Mouse (Mus musculus) kidney, embryonic 14.5 days (tissue): ENCODE measurements around the gene 6330409D20Rik. TPM values are rescaled to one million over a fixed set of nuclear protein-coding genes. Genes with fewer than 3 reads are reported as not detected.

ENCODE experiments used
- ATAC-seq: fragments of 200-750 bp; cut with Nextera tagmentation; 2 replicates; pipeline ENCODE4 v1.8.0; 2017; ENCODE audit warnings: moderate number of reproducible peaks, mild to moderate bottlenecking, moderate TSS enrichment, moderate library complexity; ENCODE audit not compliant: low FRiP score, low TSS enrichment
- H3K27ac ChIP-seq: fragments of 300-500 bp; sonication (generic); 2 replicates; pipeline ENCODE4 v1.5.1; 2014; ENCODE audit warnings: low read depth, mild to moderate bottlenecking, low read length, moderate library complexity, mixed read lengths
- H3K27me3 ChIP-seq: fragments of 300-500 bp; sonication (generic); 2 replicates; pipeline ENCODE4 v1.6.1; 2014; ENCODE audit warnings: mild to moderate bottlenecking, low read length; ENCODE audit not compliant: control insufficient read depth, insufficient read depth
- H3K36me3 ChIP-seq: fragments of 300-500 bp; sonication (generic); 2 replicates; pipeline ENCODE4 v1.6.1; 2014; ENCODE audit warnings: low read length, mixed read lengths; ENCODE audit not compliant: control insufficient read depth, insufficient read depth
- H3K4me1 ChIP-seq: fragments of 300-500 bp; sonication (generic); 2 replicates; pipeline ENCODE4 v1.6.1; 2014; ENCODE audit warnings: low read length, mixed read lengths; ENCODE audit not compliant: control insufficient read depth, insufficient read depth
- H3K4me2 ChIP-seq: fragments of 300-500 bp; sonication (generic); replicated peaks from 2 replicates; pipeline ENCODE4 v1.6.1; 2014; ENCODE audit warnings: low read depth, mild to moderate bottlenecking, low read length
- H3K4me3 ChIP-seq: fragments of 300-500 bp; sonication (generic); 2 replicates; pipeline ENCODE4 v1.5.1; 2014; ENCODE audit warnings: mild to moderate bottlenecking, low read length
- H3K9ac ChIP-seq: fragments of 300-500 bp; sonication (generic); 2 replicates; pipeline ENCODE4 v1.6.1; 2014; ENCODE audit warnings: low read depth, mild to moderate bottlenecking, low read length, moderate library complexity
- H3K9me3 ChIP-seq: fragments of 300-500 bp; sonication (generic); 2 replicates; pipeline ENCODE4 v1.6.1; 2016; ENCODE audit warnings: low read length; ENCODE audit not compliant: control insufficient read depth
- WGBS: fragments of 180-500 bp; shearing (Covaris S2); extraction: QIAGEN DNeasy Blood & Tissue Kit; methylation state at CpG from one replicate; pipeline ENCODE4 v1.1.7; 2014; 5-methylcytosine and 5-hydroxymethylcytosine counted together
- polyA plus RNA-seq: library from polyadenylated mRNA; unstranded; fragments of >200 nt; fragmentation: Nextera tagmentation; extraction: Ambion mirVana; gene quantifications from 2 replicates; pipeline ENCODE4 v1.2.1, GENCODE M21; 2014

The 6330409D20Rik gene
- polyA plus RNA-seq, 1 experiment from 2014 or later, result not detected

GRCm38 (mm10) chr2:32761361-32761760 lies 20.5 kb upstream of the 6330409D20Rik start:
- Histone ChIP-seq H3K4me2 (no peak overlapping the region), H3K9me3 (no peaks in the 10 kb centered on the region), H3K4me1 (no peaks in the 10 kb centered on the region), H3K36me3 (peaks cover 29% of the 10 kb centered on the region), H3K27me3 (no peaks in the 10 kb centered on the region), H3K4me3 (no peak overlapping the region), H3K9ac (no peak overlapping the region), H3K27ac (no peak overlapping the region)
- no peak for ATAC-seq
- 89% methylated on average over 14 of the region's 14 CpGs for WGBS

DNA sequence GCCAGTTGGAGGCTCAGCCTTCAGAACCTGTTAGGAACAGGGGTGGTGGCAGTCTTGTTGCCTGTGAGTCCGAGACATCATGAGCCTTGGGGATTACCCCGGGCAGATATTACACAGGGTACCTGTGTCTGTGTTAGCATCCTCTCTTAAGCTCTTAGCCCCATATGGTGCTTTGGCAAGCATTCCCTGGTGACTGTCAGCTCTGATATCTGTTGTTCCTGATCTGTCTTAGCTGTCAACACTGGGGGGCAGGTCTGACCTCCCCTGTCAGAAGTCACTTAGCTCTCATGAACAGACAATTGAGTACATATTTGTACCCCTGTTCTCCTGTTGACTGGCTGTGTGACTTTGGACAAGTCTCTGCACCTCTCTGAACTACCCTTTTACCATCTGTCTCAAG lies 18.2 kb upstream of the 6330409D20Rik start:
- no peak overlapping the region for H3K27ac ChIP-seq
- H3K4me3 ChIP-seq, result no peak overlapping the region
- no peaks in the 10 kb centered on the region for H3K27me3 ChIP-seq
- no peaks in the 10 kb centered on the region for H3K4me1 ChIP-seq
- no peak for ATAC-seq
- no peak overlapping the region for H3K9ac ChIP-seq
- peaks cover 37% of the 10 kb centered on the region for H3K36me3 ChIP-seq
- no peak overlapping the region for H3K4me2 ChIP-seq
- WGBS, result 95% methylated on average over 2 of the region's 2 CpGs
- H3K9me3 ChIP-seq, result no peaks in the 10 kb centered on the region

GRCm38 (mm10) chr2:32758503-32758902 lies 17.7 kb upstream of the 6330409D20Rik start:
- Histone ChIP-seq H3K9me3 (no peaks in the 10 kb centered on the region), H3K9ac (no peak overlapping the region), H3K36me3 (peaks cover 38% of the 10 kb centered on the region), H3K4me2 (no peak overlapping the region), H3K4me1 (no peaks in the 10 kb centered on the region), H3K27ac (no peak overlapping the region), H3K4me3 (no peak overlapping the region), H3K27me3 (no peaks in the 10 kb centered on the region)
- ATAC-seq, result no peak
- WGBS, result 64% methylated on average over 8 of the region's 8 CpGs

DNA sequence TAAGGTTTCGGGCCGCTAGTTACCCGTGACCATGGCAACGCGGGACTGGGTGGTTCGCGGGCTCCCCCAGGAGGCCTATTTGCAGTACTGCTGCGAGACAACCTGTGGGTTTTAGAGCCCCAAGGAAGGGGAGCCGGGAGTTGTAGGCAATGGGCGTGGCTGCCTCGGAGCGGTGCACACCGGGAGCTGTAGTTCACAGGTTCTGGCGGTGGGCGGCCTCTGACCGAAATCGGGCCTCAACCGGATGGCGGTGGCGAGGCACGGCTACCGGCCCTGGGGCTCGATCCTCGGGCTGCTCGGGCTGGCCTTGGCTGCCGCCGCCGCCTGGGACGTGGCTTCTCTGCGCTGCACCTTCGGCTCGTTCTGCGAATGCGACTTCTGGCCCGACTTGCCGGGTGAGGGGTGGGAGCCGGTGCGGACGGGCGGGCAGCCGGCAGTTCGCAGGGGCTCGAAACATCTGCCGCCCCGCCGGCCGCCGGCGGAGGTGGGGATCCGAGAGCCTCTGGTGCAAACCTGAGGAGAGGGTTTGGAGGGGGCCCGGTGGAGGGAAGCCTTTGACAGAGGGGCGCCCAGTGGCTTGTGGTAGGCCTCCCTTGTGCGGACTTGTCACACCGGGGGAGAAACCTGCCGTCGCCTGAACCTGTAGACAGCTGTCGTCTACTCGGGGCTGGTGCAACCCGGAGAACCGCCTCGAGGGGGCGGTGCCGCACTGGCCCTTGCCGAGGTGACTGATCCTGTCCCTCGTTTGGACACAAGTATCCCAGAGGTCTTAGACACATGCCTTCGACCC lies 16.4 kb upstream of the 6330409D20Rik start, which contains the start of gene Tor2a:
Tor2a (plus strand) TSS at position 179 of the 790 bp plus-strand sequence.
- H3K4me1 ChIP-seq, result no peaks in the 10 kb centered on the region
- H3K4me2 ChIP-seq, result peak within 1 kb of the TSS; percentile 51
- peak within 1 kb of the TSS; percentile 74 for H3K27ac ChIP-seq
- H3K4me3 ChIP-seq, result peak within 1 kb of the TSS; percentile 54
- H3K27me3 ChIP-seq, result no peaks in the 10 kb centered on the region
- peak within 1 kb of the TSS; percentile 77 for H3K9ac ChIP-seq
- H3K36me3 ChIP-seq, result peaks cover 39% of the 10 kb centered on the region
- peak; percentile 94 for ATAC-seq
- no peaks in the 10 kb centered on the region for H3K9me3 ChIP-seq
- under 1% methylated on average over 60 of the region's 66 CpGs for WGBS

DNA sequence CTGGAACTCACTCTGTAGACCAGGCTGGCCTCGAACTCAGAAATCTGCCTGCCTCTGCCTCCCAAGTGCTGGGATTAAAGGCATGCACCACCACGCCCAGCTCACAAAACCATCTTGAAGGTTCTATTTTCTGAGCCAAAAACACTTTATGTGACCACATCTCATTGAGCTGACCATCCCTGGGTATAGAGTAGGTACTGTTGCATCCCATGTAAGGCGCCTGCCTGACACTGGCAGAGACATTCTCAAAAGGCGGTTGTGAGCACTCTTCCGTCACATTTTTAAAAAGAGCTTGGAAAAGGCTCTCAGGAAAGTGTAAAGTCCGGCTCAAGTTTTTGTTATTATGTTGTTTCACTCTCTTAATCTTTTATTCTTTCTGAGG lies 15.8 kb upstream of the 6330409D20Rik start:
- no peak overlapping the region for H3K4me3 ChIP-seq
- no peaks in the 10 kb centered on the region for H3K27me3 ChIP-seq
- peaks cover 37% of the 10 kb centered on the region for H3K36me3 ChIP-seq
- 33% methylated on average over 6 of the region's 6 CpGs for WGBS
- no peak overlapping the region for H3K27ac ChIP-seq
- H3K4me2 ChIP-seq, result no peak overlapping the region
- peak; percentile 26; the same call in 1 of the 2 replicates for ATAC-seq
- no peak overlapping the region for H3K9ac ChIP-seq
- H3K4me1 ChIP-seq, result no peaks in the 10 kb centered on the region
- no peaks in the 10 kb centered on the region for H3K9me3 ChIP-seq

- H3K27me3 ChIP-seq, result no peaks in the 10 kb centered on the region
- peak overlapping the region; percentile 37; the same call in 1 of the 2 replicates for H3K9ac ChIP-seq
- no peak overlapping the region for H3K4me3 ChIP-seq
- WGBS, result 70% methylated on average over 10 of the region's 10 CpGs
- H3K4me1 ChIP-seq, result no peaks in the 10 kb centered on the region
- H3K9me3 ChIP-seq, result no peaks in the 10 kb centered on the region
- H3K4me2 ChIP-seq, result 0 out of 2 replicates have a peak overlapping the region, but pooled peaks have one; percentile 51
- H3K27ac ChIP-seq, result no peak overlapping the region
- no peak for ATAC-seq
- H3K36me3 ChIP-seq, result peaks cover 30% of the 10 kb centered on the region
These were observed 11.4 kb upstream of the 6330409D20Rik start for GRCm38 (mm10) chr2:32752181-32752580.

GRCm38 (mm10) chr2:32751665-32752033 lies 10.8 kb upstream of the 6330409D20Rik start:
- no peaks in the 10 kb centered on the region for H3K9me3 ChIP-seq
- no peaks in the 10 kb centered on the region for H3K4me1 ChIP-seq
- no peaks in the 10 kb centered on the region for H3K27me3 ChIP-seq
- no peak overlapping the region for H3K27ac ChIP-seq
- peak overlapping the region; percentile 37; the same call in 1 of the 2 replicates for H3K9ac ChIP-seq
- ATAC-seq, result peak; percentile 6; the same call in 1 of the 2 replicates
- WGBS, result 21% methylated on average over 10 of the region's 10 CpGs
- H3K36me3 ChIP-seq, result peaks cover 32% of the 10 kb centered on the region
- H3K4me3 ChIP-seq, result peak overlapping the region; percentile 32
- peak overlapping the region; percentile 51 for H3K4me2 ChIP-seq

- ATAC-seq, result peak; percentile 87
- Histone ChIP-seq H3K9ac (peak overlapping the region; percentile 37), H3K9me3 (no peaks in the 10 kb centered on the region), H3K27me3 (no peaks in the 10 kb centered on the region), H3K36me3 (peaks cover 38% of the 10 kb centered on the region), H3K4me3 (peak overlapping the region; percentile 32), H3K4me1 (no peaks in the 10 kb centered on the region), H3K4me2 (peak overlapping the region; percentile 51), H3K27ac (0 out of 2 replicates have a peak overlapping the region, but pooled peaks have one; percentile 19)
- 6% methylated on average over 31 of the region's 31 CpGs for WGBS
These were observed 10.3 kb upstream of the 6330409D20Rik start for GRCm38 (mm10) chr2:32750887-32751664.

- no peaks in the 10 kb centered on the region for H3K4me1 ChIP-seq
- H3K36me3 ChIP-seq, result peaks cover 43% of the 10 kb centered on the region
- no peak overlapping the region for H3K9ac ChIP-seq
- WGBS, result 82% methylated on average over 7 of the region's 7 CpGs
- H3K27me3 ChIP-seq, result no peaks in the 10 kb centered on the region
- H3K4me3 ChIP-seq, result no peak overlapping the region
- no peak for ATAC-seq
- no peak overlapping the region for H3K27ac ChIP-seq
- H3K9me3 ChIP-seq, result no peaks in the 10 kb centered on the region
- H3K4me2 ChIP-seq, result no peak overlapping the region
These were observed 9.4 kb upstream of the 6330409D20Rik start for GRCm38 (mm10) chr2:32750199-32750598.
